ENCODE assay signal across 7 mouse cellular contexts in genomic region chr3:127012525-127012924, GRCm38 (mm10).
DNase-seq lines count a peak whose midpoint lies in the region; ATAC-seq and TF ChIP-seq lines count a peak whose summit lies in the region.

No protein-coding gene starts in this region.

- no peak overlapping the region for H3K27ac ChIP-seq in left cerebral cortex, adult 2 months
- no peak overlapping the region for H3K27ac ChIP-seq in stomach, postnatal 0 days (replicated peaks)

- WGBS in stomach, postnatal 0 days: 65% methylated on average over 8 of the region's 8 CpGs

- H3K27me3 ChIP-seq in stomach, postnatal 0 days (ENCODE audit: control insufficient read depth, insufficient read depth, low read length): no peaks in the 10 kb centered on the region

- H3K4me2 ChIP-seq in stomach, postnatal 0 days (replicated peaks; ENCODE audit: low read depth): no peak overlapping the region

- H3K9ac ChIP-seq in stomach, postnatal 0 days (ENCODE audit: low read length): no peak overlapping the region

- intact Hi-C loops in left cerebral cortex, adult 2 months (cut with DNase I): no loop called here
- intact Hi-C loops in left cerebral cortex, postnatal 25 days (cut with DNase I): no loop called here

- no peak for ATAC-seq in stomach, postnatal 0 days (ENCODE audit: low FRiP score, low TSS enrichment)

- DNase-seq in left cerebral cortex, adult 2 months (ENCODE audit: extremely low spot score in 1 of 2, low spot score in 2 of 2): no peak
- no peak for DNase-seq in left cerebral cortex, postnatal 25 days (ENCODE audit: low spot score in 2 of 2)
- peak; percentile 71 for DNase-seq in R1 (ENCODE audit: low read depth, low spot score)
- DNase-seq in cerebellum, postnatal 25 days: peak; percentile 47 to 75
- DNase-seq in kidney, postnatal 4 days: peak; percentile 36 to 40
- DNase-seq in stomach, postnatal 0 days (ENCODE audit: low spot score): peak; percentile 39
- no peak for DNase-seq in layer of hippocampus, adult 9-10 months (ENCODE audit: low spot score)

- H3K4me3 ChIP-seq in left cerebral cortex, adult 2 months: no peak overlapping the region
- no peak overlapping the region for H3K4me3 ChIP-seq in stomach, postnatal 0 days (ENCODE audit: low read depth, low read length)

- TF ChIP-seq CTCF in left cerebral cortex, adult 2 months (IDR thresholded peaks at IDR 0.05): peak; percentile 72
- TF ChIP-seq CTCF in stomach, postnatal 0 days (IDR thresholded peaks at IDR 0.05; ENCODE audit: low read depth): peak; percentile 78

- TF ChIP-seq EP300 in stomach, postnatal 0 days (optimal IDR thresholded peaks at IDR 0.05): no peak

- H3K36me3 ChIP-seq in stomach, postnatal 0 days (ENCODE audit: control insufficient read depth, insufficient read depth, low read length): no peaks in the 10 kb centered on the region

- H3K4me1 ChIP-seq in stomach, postnatal 0 days (replicated peaks; ENCODE audit: control insufficient read depth, insufficient read depth): no peaks in the 10 kb centered on the region

- no peaks in the 10 kb centered on the region for H3K9me3 ChIP-seq in stomach, postnatal 0 days (ENCODE audit: control insufficient read depth, low read length)

Comparison
In these comparisons a context has a peak if more than half of its experiments do, and no peak if none do; other contexts are left out.
1. DNase-seq: peak in R1 (single experiment), cerebellum, postnatal 25 days (2 of 2), kidney, postnatal 4 days (2 of 2) and stomach, postnatal 0 days (single experiment); none in left cerebral cortex, adult 2 months (0 of 2), left cerebral cortex, postnatal 25 days (0 of 2) and layer of hippocampus, adult 9-10 months (single experiment).